Mouse (Mus musculus) hindbrain, embryonic 10.5 days (tissue): ENCODE data around the gene Dll3. TPM values are rescaled to one million over a fixed set of nuclear protein-coding genes. Genes with fewer than 3 reads are reported as not detected.
"Not testable (repeated sequence)": the region's sequence is repeated elsewhere in the genome, so short reads cannot be mapped to it uniquely, and the experiment has no call there.

Experiments
- DNase-seq: peaks from one replicate; pipeline ENCODE4 v3.0.0-alpha.2; 2017; ENCODE audit warnings: low spot score
- H3K27ac ChIP-seq: fragments of 300-500 bp; sonication (generic); 2 replicates; pipeline ENCODE4 v1.5.1; 2016; ENCODE audit warnings: mild to moderate bottlenecking, moderate library complexity
- H3K27me3 ChIP-seq: fragments of 300-500 bp; sonication (generic); 2 replicates; pipeline ENCODE4 v1.6.1; 2016; ENCODE audit warnings: mild to moderate bottlenecking; ENCODE audit not compliant: poor library complexity, insufficient read depth, severe bottlenecking
- H3K36me3 ChIP-seq: fragments of 300-500 bp; sonication (generic); 2 replicates; pipeline ENCODE4 v1.6.1; 2016; ENCODE audit warnings: mild to moderate bottlenecking, moderate library complexity
- H3K4me1 ChIP-seq: fragments of 300-500 bp; sonication (generic); replicated peaks from 2 replicates; pipeline ENCODE4 v1.6.1; 2016; ENCODE audit warnings: mild to moderate bottlenecking
- H3K4me3 ChIP-seq: fragments of 300-500 bp; sonication (generic); 2 replicates; pipeline ENCODE4 v1.5.1; 2016; ENCODE audit warnings: mild to moderate bottlenecking, moderate library complexity
- H3K9me3 ChIP-seq: fragments of 300-500 bp; sonication (generic); 2 replicates; pipeline ENCODE4 v1.6.1; 2016; ENCODE audit warnings: mild to moderate bottlenecking, moderate library complexity
- WGBS: fragments of 180-500 bp; shearing (Covaris S2); methylation state at CpG from one replicate; pipeline ENCODE4 v1.1.7; 2016; 5-methylcytosine and 5-hydroxymethylcytosine counted together
- polyA plus RNA-seq: library from polyadenylated mRNA; unstranded; fragments of >200 nt; fragmentation: Nextera tagmentation; extraction: Ambion mirVana; gene quantifications from 2 replicates; pipeline ENCODE4 v1.2.1, GENCODE M21; 2016

The Dll3 gene
- polyA plus RNA-seq, 1 experiment from 2014 or later, result 88.5 TPM

- Histone ChIP-seq H3K4me3 (no peak overlapping the region), H3K9me3 (0 out of 2 replicates have a peak, but pooled peaks cover 7% of the 10 kb centered on the region), H3K4me1 (peaks cover 8% of the 10 kb centered on the region), H3K27me3 (no peaks in the 10 kb centered on the region), H3K27ac (no peak overlapping the region), H3K36me3 (peaks cover 14% of the 10 kb centered on the region)
- WGBS, result 93% methylated on average over 13 of the region's 13 CpGs
- DNase-seq, result no peak
Measured at GRCm38 (mm10) chr7:28265391-28265790, 36.6 kb downstream of the Dll3 start.

GRCm38 (mm10) chr7:28263786-28264185 is 38.3 kb downstream of the Dll3 start:
- H3K4me1 ChIP-seq, result peaks cover 7% of the 10 kb centered on the region
- 11% methylated on average over 15 of the region's 15 CpGs for WGBS
- H3K27ac ChIP-seq, result no peak overlapping the region
- no peak overlapping the region for H3K4me3 ChIP-seq
- H3K9me3 ChIP-seq, result no peaks in the 10 kb centered on the region
- H3K36me3 ChIP-seq, result no peaks in the 10 kb centered on the region
- peak; percentile 76 for DNase-seq
- no peaks in the 10 kb centered on the region for H3K27me3 ChIP-seq

- no peaks in the 10 kb centered on the region for H3K9me3 ChIP-seq
- H3K36me3 ChIP-seq, result no peaks in the 10 kb centered on the region
- H3K4me3 ChIP-seq, result no peak overlapping the region
- no peak overlapping the region for H3K27ac ChIP-seq
- no peaks in the 10 kb centered on the region for H3K4me1 ChIP-seq
- no peaks in the 10 kb centered on the region for H3K27me3 ChIP-seq
- DNase-seq, result no peak
- 55% methylated on average over 5 of the region's 5 CpGs for WGBS
Measured at GRCm38 (mm10) chr7:28262861-28263260, 39.2 kb downstream of the Dll3 start.

GRCm38 (mm10) chr7:28255476-28255875 is 46.6 kb downstream of the Dll3 start:
- 78% methylated on average over 6 of the region's 6 CpGs for WGBS
- H3K9me3 ChIP-seq, result peaks cover 6% of the 10 kb centered on the region; the same call in 1 of the 2 replicates

GRCm38 (mm10) chr7:28254591-28254990 is 47.4 kb downstream of the Dll3 start:
- no peak for DNase-seq
- WGBS, result 95% methylated on average over 6 of the region's 6 CpGs
- Histone ChIP-seq H3K36me3 (no peaks in the 10 kb centered on the region), H3K27ac (no peak overlapping the region), H3K9me3 (peaks cover 6% of the 10 kb centered on the region; the same call in 1 of the 2 replicates), H3K4me1 (no peaks in the 10 kb centered on the region), H3K4me3 (no peak overlapping the region), H3K27me3 (no peaks in the 10 kb centered on the region)

More at GRCm38 (mm10) chr7:28255476-28255875, 46.6 kb downstream of the Dll3 start:
- no peaks in the 10 kb centered on the region for H3K4me1 ChIP-seq
- no peaks in the 10 kb centered on the region for H3K36me3 ChIP-seq
- DNase-seq, result no peak
- H3K27ac ChIP-seq, result no peak overlapping the region
- H3K4me3 ChIP-seq, result no peak overlapping the region
- no peaks in the 10 kb centered on the region for H3K27me3 ChIP-seq

- DNase-seq, result no peak
- 89% methylated on average over 17 of the region's 17 CpGs for WGBS
- H3K27ac ChIP-seq, result no peak overlapping the region
- no peaks in the 10 kb centered on the region for H3K36me3 ChIP-seq
- H3K4me3 ChIP-seq, result no peak overlapping the region
- H3K4me1 ChIP-seq, result no peaks in the 10 kb centered on the region
- peaks cover 16% of the 10 kb centered on the region for H3K9me3 ChIP-seq
- no peaks in the 10 kb centered on the region for H3K27me3 ChIP-seq
Measured at GRCm38 (mm10) chr7:28251976-28252375, 50.1 kb downstream of the Dll3 start.

GRCm38 (mm10) chr7:28248957-28249356 is 53.1 kb downstream of the Dll3 start:
- 89% methylated on average over 3 of the region's 3 CpGs for WGBS
- H3K27ac ChIP-seq, result no peak overlapping the region
- no peak for DNase-seq
- H3K27me3 ChIP-seq, result no peaks in the 10 kb centered on the region
- H3K4me3 ChIP-seq, result no peak overlapping the region
- no peaks in the 10 kb centered on the region for H3K36me3 ChIP-seq
- peaks cover 10% of the 10 kb centered on the region for H3K9me3 ChIP-seq
- H3K4me1 ChIP-seq, result no peaks in the 10 kb centered on the region

- 73% methylated on average over 2 of the region's 2 CpGs for WGBS
Measured at GRCm38 (mm10) chr7:28243943-28244342, 58.1 kb downstream of the Dll3 start.

More at GRCm38 (mm10) chr7:28243943-28244342, 58.1 kb downstream of the Dll3 start:
- not testable (repeated sequence) for H3K36me3 ChIP-seq, DNase-seq, H3K4me1 ChIP-seq, H3K27ac ChIP-seq, H3K27me3 ChIP-seq, H3K4me3 ChIP-seq
- peaks cover 24% of the 10 kb centered on the region for H3K9me3 ChIP-seq

Other genes with a start within 250 kb of the Dll3 start
- gene Fcgbp, start 231.0 kb downstream of the Dll3 start, polyA plus RNA-seq, result 0.03 and 0.32 TPM in 2 replicates
- gene 9530053A07Rik, start 172.8 kb downstream of the Dll3 start, polyA plus RNA-seq, result 0.09 and 0.13 TPM in 2 replicates
- gene Fbl, start 132.5 kb downstream of the Dll3 start, polyA plus RNA-seq, result 123 and 147 TPM in 2 replicates
- gene Dyrk1b, start 122.8 kb downstream of the Dll3 start, polyA plus RNA-seq, result 16.2 and 23.4 TPM in 2 replicates
- 2.1 TPM in 2 replicates for gene Eid2, start 34.4 kb downstream of the Dll3 start, polyA plus RNA-seq
- 11.8 and 14.3 TPM in 2 replicates for gene Eid2b, start 24.5 kb downstream of the Dll3 start, polyA plus RNA-seq
- gene Selenov, start 11.1 kb downstream of the Dll3 start, polyA plus RNA-seq, result 0.58 and 0.80 TPM in 2 replicates
- gene Timm50, start 9.8 kb upstream of the Dll3 start, polyA plus RNA-seq, result 252 and 255 TPM in 2 replicates
- 107 and 118 TPM in 2 replicates for gene Supt5, start 36.5 kb upstream of the Dll3 start, polyA plus RNA-seq
- 777 and 925 TPM in 2 replicates for gene Rps16, start 48.4 kb upstream of the Dll3 start, polyA plus RNA-seq
- 82.4 and 93.0 TPM in 2 replicates for gene Plekhg2, start 70.4 kb upstream of the Dll3 start, polyA plus RNA-seq
- 5.3 and 5.8 TPM in 2 replicates for gene Zfp36, start 78.0 kb upstream of the Dll3 start, polyA plus RNA-seq
- gene Med29, start 90.5 kb upstream of the Dll3 start, polyA plus RNA-seq, result 62.9 and 65.0 TPM in 2 replicates
- gene Paf1, start 90.7 kb upstream of the Dll3 start, polyA plus RNA-seq, result 83.2 and 85.4 TPM in 2 replicates
- gene Gmfg, start 135.2 kb upstream of the Dll3 start, polyA plus RNA-seq, result 6.7 and 7.1 TPM in 2 replicates
- 4.4 and 5.2 TPM in 2 replicates for gene Lrfn1, start 149.7 kb upstream of the Dll3 start, polyA plus RNA-seq
- gene Ifnl2, start 208.2 kb upstream of the Dll3 start, polyA plus RNA-seq, result not detected in 2 replicates
- not detected in 2 replicates for gene Ifnl3, start 220.6 kb upstream of the Dll3 start, polyA plus RNA-seq
- gene Sycn, start 238.6 kb upstream of the Dll3 start, polyA plus RNA-seq, result not detected in 2 replicates
- gene Nccrp1, start 245.0 kb upstream of the Dll3 start, polyA plus RNA-seq, result 0.10 TPM in 1 of 2 replicates, not detected in the other